Mouse (Mus musculus) adrenal gland, adult 18-20 months (tissue): ENCODE data around the gene D6Ertd527e. TPM values are rescaled to one million over a fixed set of nuclear protein-coding genes. Genes with fewer than 3 reads are reported as not detected.
"Not testable (repeated sequence)": the region's sequence is repeated elsewhere in the genome, so short reads cannot be mapped to it uniquely, and the experiment has no call there.

Experiments used
- DNase-seq, 2 experiments: peaks; one replicate each; pipeline ENCODE4 v3.0.0; 2021 to 2022; ENCODE audit warnings: low spot score in 2 of 2
- long read RNA-seq, 2 experiments: library from polyadenylated mRNA; stranded (forward); transcript quantifications; one replicate each; pipeline ENCODE4 v2.0.0; 2021
- total RNA-seq, 2 experiments: library from RNA; stranded (reverse); gene quantifications; 1 replicate in 1 of 2; 2 replicates in 1 of 2; pipeline ENCODE4 v1.2.3; 2021

The D6Ertd527e gene
- total RNA-seq = not detected
- long read RNA-seq, experiment 1 = 0 reads
- long read RNA-seq, experiment 2 = 0 reads

DNA sequence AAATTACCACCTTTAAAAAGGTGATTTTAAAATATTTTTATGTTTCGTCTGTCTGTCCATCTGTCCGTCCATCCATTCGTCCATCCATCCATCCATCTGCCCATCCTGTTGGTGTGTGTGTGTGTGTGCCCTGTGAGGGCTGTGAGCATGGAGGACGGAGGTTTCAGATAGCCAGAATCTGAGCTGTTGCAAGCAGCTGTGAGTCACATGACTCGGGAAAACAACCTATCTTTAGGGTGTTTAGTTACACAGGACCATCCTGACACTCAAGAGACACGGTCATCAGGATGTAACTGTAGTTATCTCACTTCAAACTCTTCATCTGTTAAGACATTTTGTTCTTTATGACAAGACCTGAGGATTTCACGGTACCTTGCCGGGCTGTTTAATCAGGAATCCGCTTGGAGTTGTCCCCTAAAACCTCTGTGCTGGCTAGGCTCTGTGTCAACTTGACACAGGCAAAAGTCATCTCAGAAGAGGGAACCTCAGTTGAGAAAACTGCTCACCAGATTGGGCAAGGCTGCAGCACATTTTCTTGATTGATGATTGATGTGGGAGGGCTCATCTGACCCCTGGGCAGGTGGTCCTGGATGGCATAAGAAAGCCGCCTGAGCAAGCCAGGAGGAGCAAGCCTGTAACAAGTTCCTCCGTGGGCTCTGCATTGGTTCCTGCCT is at the start of gene D6Ertd527e:
TSS of gene D6Ertd527e (plus strand) at position 624 of the 674 bp plus-strand sequence.
- no peak for DNase-seq

DNA sequence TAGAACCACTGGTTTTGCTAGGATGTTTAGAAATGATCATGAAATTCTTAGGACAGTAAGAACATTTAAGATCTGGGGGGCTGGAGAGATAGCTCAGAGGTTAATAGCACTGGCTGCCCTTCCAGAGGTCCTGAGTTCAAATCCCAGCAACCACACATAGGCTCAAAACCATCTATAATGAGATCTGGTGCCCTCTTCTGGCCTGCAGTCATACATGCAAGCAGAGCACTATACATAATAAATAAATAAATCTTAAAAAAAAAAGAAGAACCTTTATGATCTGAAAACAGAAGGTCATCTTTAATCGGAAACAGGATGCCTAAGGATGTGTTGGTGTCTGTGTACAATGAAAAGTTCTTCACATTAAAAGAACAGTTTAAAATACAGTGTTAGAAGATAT is 44.8 kb upstream of the D6Ertd527e start:
- no peak for DNase-seq

DNA sequence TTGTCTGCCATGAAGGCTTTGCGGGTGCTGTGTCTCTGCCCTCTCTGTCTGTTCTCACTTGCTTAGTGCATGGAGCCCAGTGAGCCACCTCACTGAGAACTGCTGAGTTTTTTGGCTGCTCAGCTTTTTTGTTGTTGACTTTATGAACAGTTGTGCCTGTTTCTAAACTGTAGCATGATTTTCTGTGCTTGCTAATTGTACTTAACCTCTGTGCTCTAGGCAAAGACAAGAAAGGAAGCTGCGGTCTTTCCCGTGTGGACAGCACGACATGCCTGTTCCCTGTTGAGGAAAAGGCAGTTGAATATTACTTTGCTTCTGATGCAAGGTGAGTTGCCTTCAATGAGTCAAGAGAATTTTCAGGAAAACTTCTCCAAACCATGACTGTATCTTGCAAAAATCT is 41.0 kb upstream of the D6Ertd527e start:
- no peak for DNase-seq

DNA sequence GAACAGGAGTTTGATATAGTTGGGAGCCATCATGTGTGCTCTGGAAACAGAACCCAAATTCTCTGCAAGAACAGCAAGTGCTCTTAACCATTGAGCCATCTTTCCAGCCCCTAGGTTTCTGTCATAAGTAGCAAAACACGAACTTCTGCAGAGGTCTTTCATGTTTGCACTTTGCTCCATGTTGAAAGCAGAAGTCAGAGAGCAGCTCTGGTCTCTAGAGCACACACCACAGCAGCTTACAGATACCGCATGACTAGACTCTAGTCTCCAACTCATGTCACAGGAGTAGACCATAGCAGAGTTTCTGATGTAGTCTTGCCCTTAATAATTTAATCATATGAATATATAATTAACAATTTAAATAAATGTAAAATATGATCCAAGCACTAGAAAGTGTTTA is 36.3 kb upstream of the D6Ertd527e start:
- no peak for DNase-seq

DNA sequence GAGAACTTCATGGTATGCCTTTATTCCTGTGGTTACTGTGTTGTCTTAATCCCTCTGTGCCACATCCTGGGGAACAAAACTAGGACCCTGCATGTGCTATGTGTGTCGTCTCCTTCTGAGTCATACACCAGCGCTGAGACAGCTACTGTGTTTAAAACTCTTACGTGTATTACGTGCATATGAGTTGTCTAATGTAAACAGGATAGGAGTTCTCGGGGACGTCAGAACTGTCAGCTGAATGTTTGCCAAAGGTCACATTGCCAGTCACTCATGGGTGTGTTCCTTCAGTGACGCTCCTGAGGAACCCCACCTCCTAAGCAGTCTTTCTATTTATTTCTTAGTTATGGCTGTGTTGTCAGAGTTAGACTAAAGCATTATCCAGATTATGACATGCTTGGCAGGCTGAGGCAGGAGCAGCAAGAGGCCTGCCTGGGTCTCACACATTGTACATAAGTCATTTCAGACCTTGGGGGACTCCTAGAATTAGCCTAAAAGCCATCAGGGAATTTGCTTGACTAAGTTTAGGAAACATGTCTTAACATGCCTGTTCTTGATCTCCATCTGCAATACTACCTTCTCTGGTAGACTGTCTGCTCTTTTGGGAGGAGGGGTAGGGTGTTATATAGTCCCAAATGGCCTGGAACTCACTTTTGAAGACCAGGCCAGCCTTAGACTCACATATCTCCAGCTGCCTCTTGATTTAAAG is 35.2 kb upstream of the D6Ertd527e start:
- DNase-seq = no peak

DNA sequence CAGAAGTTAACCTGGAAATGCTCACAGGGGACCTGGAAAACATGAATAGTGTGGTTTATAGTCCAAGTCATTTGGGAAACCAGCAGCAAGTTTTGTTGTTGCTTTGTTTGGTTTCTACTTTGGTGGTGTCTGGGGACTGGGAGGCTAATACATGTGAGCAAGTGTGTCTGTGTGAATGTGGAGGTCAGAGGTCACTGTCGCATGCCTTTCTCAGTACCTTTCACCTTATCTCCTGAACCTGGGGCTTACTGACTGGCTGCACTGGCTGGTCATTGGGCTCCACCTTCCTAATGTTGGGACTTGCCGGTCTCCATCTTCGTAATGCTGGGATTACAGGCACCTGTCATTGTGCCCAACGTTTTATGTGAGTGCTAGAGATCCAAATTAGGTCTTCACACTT is 33.9 kb upstream of the D6Ertd527e start:
- DNase-seq = no peak

DNA sequence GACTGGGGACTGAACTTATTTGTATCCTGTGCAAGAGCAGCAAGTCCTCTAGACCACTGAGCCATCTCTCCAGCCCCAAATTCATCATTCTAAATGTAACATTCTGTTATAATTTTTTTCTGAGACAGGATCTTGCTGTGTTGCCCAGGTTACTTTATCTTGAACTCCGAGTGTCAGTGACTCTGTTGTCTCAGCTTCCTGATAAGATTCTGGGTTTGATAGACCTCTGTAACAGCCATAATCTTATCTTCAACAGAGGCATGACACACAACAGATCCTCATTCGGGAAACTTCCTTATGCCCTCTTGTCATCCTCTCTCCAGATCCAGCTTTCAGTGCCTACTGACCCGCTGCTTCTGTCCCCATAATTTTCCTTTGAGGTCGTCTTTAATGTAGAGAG is 31.8 kb upstream of the D6Ertd527e start:
- no peak for DNase-seq

DNA sequence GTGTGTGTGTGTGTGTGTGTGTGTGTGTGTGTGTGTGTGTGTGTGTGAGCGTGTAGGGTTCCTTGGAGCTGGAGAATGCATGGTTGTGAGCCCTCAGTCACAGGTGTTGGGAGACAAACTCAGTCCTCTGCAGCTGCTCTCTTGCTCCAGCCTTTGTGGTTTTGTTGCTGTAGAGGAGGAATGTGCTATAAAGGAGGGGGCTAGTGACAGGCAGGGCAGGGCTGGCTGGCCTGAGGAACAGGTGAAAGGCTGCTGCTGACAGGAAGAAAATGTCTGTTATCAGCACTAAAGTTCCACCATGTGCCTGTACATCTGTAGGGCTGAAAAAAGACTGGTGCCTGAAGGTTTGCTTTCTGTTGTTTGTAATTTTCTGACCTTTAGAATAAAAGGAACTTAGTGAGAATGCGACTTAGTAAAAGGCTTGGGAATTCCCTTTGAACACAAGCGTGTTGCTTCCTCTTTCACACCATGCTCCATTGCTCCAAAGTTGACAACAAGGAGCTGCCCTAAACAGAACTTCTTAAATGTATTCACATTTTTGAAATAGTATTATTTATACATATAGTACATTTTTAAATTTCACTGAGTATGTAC is 29.4 kb upstream of the D6Ertd527e start:
- no peak for DNase-seq

DNA sequence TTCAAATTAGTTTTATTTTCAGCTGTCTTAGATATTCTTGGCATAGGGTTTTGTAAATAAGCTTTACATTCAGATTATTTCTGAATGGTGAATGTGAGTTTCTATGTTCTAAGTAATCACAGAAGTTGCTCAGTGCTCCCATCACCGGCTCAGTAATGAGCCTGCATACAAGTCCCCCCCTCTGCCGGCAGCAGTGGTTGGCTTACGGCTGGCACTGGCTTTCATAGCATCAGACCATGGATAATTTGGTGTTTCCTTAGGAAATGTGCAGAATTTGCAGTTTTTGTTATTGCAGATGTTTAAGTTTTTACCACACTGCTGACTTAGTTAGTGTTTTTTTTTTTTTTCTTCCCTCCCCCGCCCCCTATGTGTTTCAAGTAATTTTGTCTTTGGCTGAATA is 25.1 kb upstream of the D6Ertd527e start:
- DNase-seq = no peak

DNA sequence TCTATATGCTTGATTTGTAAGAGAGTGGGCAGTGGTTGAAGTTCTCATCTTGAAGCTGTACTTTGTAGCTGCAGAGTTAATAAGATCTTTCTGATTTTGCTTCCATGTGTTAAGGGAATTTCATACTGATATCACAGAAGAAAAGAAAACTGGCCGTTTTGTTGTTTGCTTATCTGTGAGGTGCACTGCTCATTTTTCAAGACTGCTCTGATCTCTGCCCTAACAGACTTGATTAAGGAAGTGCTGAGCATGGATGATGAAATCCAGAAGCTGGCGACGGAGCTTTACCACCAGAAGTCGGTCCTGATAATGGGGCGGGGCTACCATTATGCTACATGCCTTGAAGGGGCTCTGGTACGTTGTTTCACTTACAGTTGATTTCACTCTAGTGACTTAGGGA is 19.5 kb upstream of the D6Ertd527e start:
- no peak for DNase-seq

DNA sequence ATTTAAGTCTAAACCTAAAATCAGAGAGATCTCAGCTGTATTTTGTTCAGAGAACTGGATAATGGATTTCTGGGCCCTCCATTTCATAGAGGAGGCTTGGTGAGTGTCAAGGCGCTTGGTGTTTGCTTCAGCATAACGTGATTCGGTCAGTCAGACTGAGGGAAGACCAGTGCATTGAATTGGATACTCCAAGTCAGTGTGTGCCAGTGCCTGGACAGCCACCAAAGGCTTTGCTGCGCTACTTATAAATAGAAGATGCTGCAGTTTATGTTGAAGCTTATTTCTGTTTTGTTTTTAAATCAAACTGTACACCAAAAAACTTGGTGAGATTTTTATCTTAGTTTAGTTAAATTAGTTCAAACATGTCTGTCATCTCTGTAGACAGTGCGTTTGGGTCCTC is 16.2 kb upstream of the D6Ertd527e start:
- no peak for DNase-seq

DNA sequence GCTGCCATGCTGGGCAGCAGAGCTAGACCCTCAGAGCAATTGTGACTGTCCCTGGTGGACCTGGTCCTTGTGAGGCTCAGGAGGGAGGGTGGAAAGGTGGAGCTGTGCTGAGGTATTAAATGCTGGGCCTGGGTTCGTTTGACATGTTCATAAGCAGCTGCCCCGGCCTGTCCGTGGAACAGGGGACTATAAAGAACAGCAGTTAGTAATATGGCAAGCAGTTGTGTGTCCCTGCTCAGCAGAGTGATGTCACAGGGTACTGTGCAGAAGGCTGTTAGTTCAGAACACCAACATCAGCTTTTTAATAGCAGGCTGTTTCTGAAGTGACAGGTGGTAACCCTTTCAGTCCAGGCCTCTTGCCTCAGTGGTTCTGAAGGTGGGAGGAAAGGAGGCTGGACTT is 13.7 kb upstream of the D6Ertd527e start:
- DNase-seq = no peak

DNA sequence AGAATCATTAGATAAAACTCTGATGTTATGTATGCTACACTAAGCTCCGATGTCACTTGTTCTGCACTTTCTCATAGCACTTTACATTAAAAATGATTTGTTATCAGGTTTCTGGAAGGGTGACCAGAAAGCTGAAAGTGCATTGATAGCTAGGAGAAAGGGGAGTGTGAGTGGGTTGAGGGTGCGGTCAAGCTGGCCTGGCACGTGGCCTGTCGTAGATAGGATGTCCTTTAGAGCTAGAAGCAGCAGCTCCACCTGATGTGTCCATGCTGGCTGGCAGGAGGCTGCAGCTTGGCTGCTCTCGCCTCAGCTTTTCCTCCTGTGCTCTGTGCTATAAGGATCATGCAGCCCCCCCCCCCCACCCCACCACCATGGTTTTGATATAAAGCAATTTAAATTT is 12.1 kb upstream of the D6Ertd527e start:
- DNase-seq = no peak

DNA sequence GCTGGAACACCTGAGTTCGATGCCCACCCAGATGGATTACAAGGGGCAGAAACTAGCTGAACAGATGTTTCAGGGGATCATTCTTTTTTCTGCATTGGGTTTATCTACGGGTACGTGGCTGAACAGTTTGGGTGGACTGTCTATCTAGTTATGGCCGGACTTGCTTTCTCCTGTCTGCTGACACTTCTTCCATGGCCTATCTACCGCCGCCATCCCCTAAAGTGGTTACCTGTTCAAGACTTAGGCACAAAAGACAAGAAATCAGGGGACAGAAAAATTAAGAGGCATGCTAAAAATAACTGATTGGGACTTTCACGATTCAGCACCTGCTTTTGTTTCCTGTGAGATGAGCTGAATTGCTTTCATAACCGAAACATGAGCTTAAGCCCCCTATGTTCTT is 10.9 kb upstream of the D6Ertd527e start:
- DNase-seq = not testable (repeated sequence)

DNA sequence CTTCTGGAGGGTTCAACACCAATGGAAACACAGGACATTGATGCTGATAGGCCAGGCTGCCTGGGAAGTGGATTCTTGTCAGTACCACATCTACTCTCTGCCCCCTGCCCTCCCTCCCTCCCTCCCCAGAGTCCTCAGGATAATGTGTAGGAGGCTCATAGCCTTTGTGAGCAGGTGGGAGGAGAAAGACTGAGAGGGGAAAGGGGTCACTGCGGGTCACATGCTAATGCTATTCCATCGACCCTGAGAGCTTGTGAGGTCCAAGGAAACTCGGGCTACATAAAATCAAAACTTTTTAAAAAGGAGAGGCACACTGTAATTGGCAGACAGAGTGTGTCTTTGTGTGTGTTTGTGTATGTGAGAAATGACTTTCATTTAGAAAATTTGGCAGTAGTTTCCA is 5.3 kb upstream of the D6Ertd527e start:
- no peak for DNase-seq

DNA sequence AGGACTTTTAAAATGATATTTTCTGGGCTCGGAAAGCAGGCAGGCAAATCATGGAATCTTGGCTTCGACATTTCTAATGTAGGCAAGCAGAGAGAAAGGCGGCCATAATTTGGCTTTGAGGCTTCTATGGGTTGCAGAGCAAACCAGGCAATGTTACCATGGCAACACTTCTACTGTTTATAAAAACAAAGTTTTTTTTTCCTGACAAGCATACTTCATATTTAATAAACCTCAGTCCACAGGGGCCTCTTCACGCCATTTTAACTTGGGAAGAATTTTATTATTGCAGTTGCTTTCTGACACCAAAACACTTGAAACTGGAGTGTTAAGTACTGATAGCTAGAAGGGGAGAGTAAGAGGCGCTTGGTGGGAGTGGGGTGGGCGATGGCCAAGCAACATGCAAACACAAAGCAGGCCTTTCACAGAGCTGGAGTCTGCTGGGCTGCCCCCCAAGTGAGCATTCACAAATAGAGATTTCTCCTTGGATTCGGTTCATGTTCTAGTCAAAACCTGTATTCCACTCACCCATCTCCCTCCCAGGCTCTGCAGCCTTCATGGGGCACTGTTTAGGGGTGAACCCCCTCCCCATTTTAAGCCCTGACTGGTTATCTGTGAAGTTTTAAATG is 4.8 kb upstream of the D6Ertd527e start:
- DNase-seq = no peak

DNA sequence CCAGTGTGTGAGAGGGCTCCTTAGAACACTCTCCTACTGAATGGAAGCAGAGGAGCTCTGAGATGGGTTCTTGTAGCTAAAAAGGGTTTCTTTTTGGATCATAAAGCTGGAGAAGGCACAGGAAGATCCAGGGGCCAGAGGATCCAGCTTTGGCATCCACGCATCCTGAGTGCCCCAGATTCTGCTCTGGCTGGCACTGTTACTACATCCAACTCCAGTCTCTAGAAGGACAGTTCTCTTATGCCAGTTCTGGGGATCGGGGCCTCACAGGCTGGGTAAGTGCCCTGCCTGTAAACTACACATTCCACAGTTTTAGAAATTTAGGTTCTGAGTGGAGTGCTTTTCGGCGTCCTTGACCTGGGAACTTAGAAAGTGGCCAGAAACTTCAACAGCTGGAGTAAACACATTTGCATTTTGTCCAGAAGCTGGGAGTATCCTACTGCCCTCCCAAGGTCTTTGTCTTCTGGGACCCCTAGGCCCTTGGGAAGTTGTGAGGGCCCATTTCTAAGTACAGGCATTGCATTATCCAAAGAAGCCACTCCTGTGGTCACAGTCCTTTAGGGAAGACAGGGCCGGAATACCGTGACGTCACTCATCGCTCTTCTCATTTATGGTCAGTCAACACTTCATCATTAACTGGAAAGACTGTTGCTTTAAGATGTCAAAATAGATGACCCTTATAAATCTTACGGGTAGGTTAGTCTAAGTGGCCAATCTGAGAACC is 4.1 kb upstream of the D6Ertd527e start:
- no peak for DNase-seq

DNA sequence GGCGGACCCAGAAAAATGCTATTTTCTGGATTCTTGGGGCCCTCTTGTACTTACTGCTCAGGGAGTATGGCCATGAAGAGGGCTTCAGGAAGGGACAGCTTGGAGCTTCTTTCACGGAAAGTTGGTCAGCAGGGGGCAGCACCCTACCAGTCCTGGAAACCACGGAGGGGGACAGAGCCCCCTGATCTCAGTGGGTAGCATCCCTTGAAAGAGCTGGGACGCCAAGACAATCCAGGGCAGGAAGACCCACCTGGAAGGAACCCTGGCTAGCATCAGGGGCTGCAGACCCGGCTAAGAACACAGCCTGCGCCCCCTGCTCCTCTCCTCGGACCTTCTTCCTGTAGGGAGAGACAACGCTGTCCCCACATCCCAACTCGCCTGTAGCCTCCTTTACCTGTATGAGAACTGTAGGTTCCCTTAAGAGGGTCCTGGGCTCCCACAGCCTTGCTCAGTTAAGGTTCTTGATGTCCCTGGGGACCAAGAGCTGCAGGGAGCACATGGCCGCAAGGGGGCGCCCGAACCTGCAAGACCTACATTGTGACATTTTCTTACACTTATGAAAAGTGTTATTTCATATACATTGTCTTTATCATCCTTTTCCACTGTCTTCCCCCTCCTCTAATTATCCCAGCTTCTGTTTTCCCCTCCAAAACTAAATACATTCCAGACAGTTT is 3.1 kb upstream of the D6Ertd527e start:
- peak; percentile 88 to 89 for DNase-seq

DNA sequence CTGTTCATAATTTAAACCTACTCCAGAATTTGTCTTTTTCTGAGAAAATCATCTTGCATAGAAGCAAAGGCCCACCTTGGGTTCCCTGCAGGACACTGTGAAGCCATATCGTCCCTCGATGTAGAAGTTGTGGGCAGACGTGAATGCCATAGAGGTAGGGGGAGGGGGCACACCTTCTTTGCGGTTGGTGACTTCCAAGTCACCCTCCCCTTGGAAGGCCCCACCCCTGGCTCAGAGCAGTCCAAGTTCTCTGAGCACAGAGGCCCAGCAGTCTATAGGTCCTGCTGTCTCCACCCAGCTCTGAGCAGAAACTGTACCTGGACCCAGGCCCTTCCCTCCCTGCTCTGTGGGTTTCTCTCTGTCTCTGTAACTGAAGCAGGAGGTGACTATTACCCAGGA is 2.6 kb upstream of the D6Ertd527e start:
- no peak for DNase-seq

DNA sequence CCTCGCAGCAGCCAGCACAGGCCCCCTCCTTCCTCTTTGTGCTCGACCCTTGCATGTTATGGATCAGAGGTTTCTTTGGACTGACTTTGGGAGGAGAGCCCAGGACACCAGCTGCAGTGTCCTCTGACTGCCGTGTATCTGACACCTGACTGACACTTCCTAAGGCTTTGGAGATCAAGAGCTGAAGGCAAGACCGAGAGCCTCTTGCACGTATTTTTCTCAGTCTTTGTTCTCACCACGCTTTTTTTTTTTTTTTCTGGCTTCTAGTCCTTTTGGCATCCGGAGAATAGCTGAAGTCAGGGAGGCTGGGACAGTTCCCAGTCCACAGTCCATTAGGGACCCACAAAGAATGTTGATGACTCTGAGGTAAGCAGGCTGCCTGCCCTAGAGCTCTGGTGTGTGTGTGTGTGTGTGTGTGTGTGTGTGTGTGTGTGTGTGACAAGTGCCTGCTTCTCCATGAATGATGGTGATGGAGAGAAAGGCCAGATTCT is 2.1 kb upstream of the D6Ertd527e start:
- DNase-seq = no peak

DNA sequence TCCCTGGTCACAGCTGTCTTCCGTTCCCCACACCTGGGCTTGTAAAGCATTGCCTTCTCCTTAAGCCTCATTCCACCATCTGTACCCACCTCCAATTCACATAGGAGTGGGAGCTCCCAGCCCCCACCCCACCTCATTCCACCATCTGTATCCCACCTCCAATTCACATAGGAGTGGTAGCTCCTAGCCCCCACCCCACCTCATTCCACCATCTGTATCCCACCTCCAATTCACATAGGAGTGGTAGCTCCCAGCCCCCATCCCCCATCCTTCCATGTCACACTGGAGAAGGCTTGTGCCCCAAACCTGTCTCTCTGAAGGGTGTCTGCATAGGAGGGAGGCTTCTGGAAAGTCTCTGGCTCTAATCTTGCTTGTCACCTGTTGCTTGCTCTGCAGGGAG is 1.2 kb upstream of the D6Ertd527e start:
- DNase-seq = no peak
